Mouse (Mus musculus) megakaryocyte, embryonic 14.5 days (primary cell): ENCODE results near the gene Arhgap18.

Source experiments
- FLI1 ChIP-seq: IDR thresholded peaks from 2 replicates; pipeline ENCODE4 v1.6.1; 2012; ENCODE audit warnings: low read length, inconsistent platforms, mixed read lengths
- GATA1 ChIP-seq: IDR thresholded peaks from 3 replicates; pipeline ENCODE4 v1.6.1; 2012; ENCODE audit warnings: mixed read lengths, low read length, inconsistent platforms, borderline replicate concordance

- TF ChIP-seq GATA1 (no peak), FLI1 (no peak)
Observed at GRCm38 (mm10) chr10:26950448-26950847, 197.2 kb downstream of the Arhgap18 start.
